Mouse (Mus musculus) heart, postnatal 0 days (tissue): ENCODE measurements around the gene Nsd1. TPM values are rescaled to one million over a fixed set of nuclear protein-coding genes. Genes with fewer than 3 reads are reported as not detected.

ENCODE experiments used
- ATAC-seq: fragments of 200-750 bp; cut with Nextera tagmentation; 2 replicates; pipeline ENCODE4 v1.8.0; 2017; ENCODE audit warnings: low read depth, moderate number of reproducible peaks, moderate library complexity; ENCODE audit not compliant: insufficient read depth
- DNase-seq: peaks from one replicate; pipeline ENCODE4 v3.0.0-alpha.2; 2016; ENCODE audit warnings: low spot score
- H3K27ac ChIP-seq: fragments of 300-500 bp; sonication (generic); 2 replicates; pipeline ENCODE4 v1.5.1; 2014; ENCODE audit warnings: low read depth, mild to moderate bottlenecking
- H3K27me3 ChIP-seq: fragments of 300-500 bp; sonication (generic); 2 replicates; pipeline ENCODE4 v1.6.1; 2014; ENCODE audit warnings: low read length, mixed read lengths; ENCODE audit not compliant: control insufficient read depth, insufficient read depth
- H3K36me3 ChIP-seq: fragments of 300-500 bp; sonication (generic); replicated peaks from 2 replicates; pipeline ENCODE4 v1.6.1; 2014; ENCODE audit warnings: low read length, mixed read lengths; ENCODE audit not compliant: control insufficient read depth, insufficient read depth
- H3K4me1 ChIP-seq: fragments of 300-500 bp; sonication (generic); 2 replicates; pipeline ENCODE4 v1.6.1; 2014; ENCODE audit warnings: antibody characterized with exemption; ENCODE audit not compliant: control insufficient read depth, insufficient read depth
- H3K4me2 ChIP-seq: fragments of 300-500 bp; sonication (generic); 2 replicates; pipeline ENCODE4 v1.6.1; 2014; ENCODE audit warnings: low read depth, mild to moderate bottlenecking, low read length, moderate library complexity
- H3K4me3 ChIP-seq: fragments of 300-500 bp; sonication (generic); 2 replicates; pipeline ENCODE4 v1.5.1; 2014; ENCODE audit warnings: low read depth, low read length
- H3K9ac ChIP-seq: fragments of 300-500 bp; sonication (generic); replicated peaks from 2 replicates; pipeline ENCODE4 v1.6.1; 2014; ENCODE audit warnings: low read depth, low read length, mixed read lengths
- H3K9me3 ChIP-seq: fragments of 300-500 bp; sonication (generic); replicated peaks from 2 replicates; pipeline ENCODE4 v1.6.1; 2016; ENCODE audit warnings: low read length; ENCODE audit not compliant: control insufficient read depth
- CTCF ChIP-seq: IDR thresholded peaks from 2 replicates; pipeline ENCODE4 v1.5.1; 2016; ENCODE audit warnings: antibody characterized with exemption, control low read depth, low read depth
- EP300 ChIP-seq: IDR thresholded peaks from 2 replicates; pipeline ENCODE4 v1.6.1; 2016; ENCODE audit warnings: antibody characterized with exemption, low read depth
- WGBS: fragments of 180-500 bp; shearing (Covaris S2); extraction: QIAGEN DNeasy Blood & Tissue Kit; methylation state at CpG from one replicate; pipeline ENCODE4 v1.1.7; 2014; 5-methylcytosine and 5-hydroxymethylcytosine counted together
- polyA plus RNA-seq: library from polyadenylated mRNA; unstranded; fragments of >200 nt; fragmentation: Nextera tagmentation; extraction: Ambion mirVana; gene quantifications from 2 replicates; pipeline ENCODE4 v1.2.1, GENCODE M21; 2015
- total RNA-seq: library from RNA; depleted of rRNA; stranded (reverse); fragments of >200 nt; gene quantifications from 2 replicates; pipeline ENCODE4 v1.2.3, GENCODE M21; 2014; ENCODE audit warnings: low replicate concordance

The Nsd1 gene
- total and polyA plus RNA-seq, 2 experiments from 2014 or later, result 45.4 to 75.1 TPM

- no peak overlapping the region for H3K4me2 ChIP-seq
- no peak overlapping the region for H3K27ac ChIP-seq
- peaks cover 48% of the 10 kb centered on the region for H3K36me3 ChIP-seq
- H3K27me3 ChIP-seq, result no peaks in the 10 kb centered on the region
- TF ChIP-seq EP300 (no peak), CTCF (no peak)
- no peak overlapping the region for H3K4me3 ChIP-seq
- ATAC-seq (no peak), DNase-seq (no peak)
- no peak overlapping the region for H3K9ac ChIP-seq
- H3K4me1 ChIP-seq, result no peaks in the 10 kb centered on the region
- no peaks in the 10 kb centered on the region for H3K9me3 ChIP-seq
Observed at GRCm38 (mm10) chr13:55262096-55262495, 52.5 kb downstream of the Nsd1 start.

GRCm38 (mm10) chr13:55277203-55277602, 67.6 kb downstream of the Nsd1 start:
- DNase-seq (no peak), ATAC-seq (no peak)
- Histone ChIP-seq H3K27ac (no peak overlapping the region), H3K4me1 (no peaks in the 10 kb centered on the region), H3K9ac (no peak overlapping the region), H3K9me3 (no peaks in the 10 kb centered on the region), H3K36me3 (peaks cover 72% of the 10 kb centered on the region), H3K27me3 (no peaks in the 10 kb centered on the region), H3K4me2 (no peak overlapping the region), H3K4me3 (no peak overlapping the region)
- WGBS, result 89% methylated on average over 5 of the region's 5 CpGs
- TF ChIP-seq CTCF, result no peak
- TF ChIP-seq EP300, result no peak

DNA sequence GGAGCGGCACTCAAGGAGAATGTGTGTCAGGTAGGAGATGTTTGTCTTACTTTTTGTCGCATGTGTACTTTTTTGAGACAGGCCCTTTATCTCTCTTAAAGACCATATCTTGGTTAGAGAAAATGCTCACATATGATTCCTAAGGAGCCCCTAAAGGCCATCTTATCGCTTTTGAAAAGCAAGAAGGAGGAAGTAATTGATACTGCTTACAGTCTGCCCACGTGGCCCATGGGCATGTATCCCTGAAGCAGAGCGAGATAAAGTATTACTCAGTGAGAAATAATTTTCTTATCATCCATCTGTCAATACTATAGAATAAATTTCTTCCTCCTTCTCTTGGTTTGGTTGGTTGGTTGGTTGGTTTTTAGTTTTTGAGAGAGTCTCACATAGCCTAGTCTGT, 68.1 kb downstream of the Nsd1 start:
- TF ChIP-seq EP300, result no peak
- TF ChIP-seq CTCF, result no peak
- Histone ChIP-seq H3K9me3 (no peaks in the 10 kb centered on the region), H3K36me3 (peaks cover 73% of the 10 kb centered on the region), H3K9ac (no peak overlapping the region), H3K4me3 (no peak overlapping the region), H3K27me3 (no peaks in the 10 kb centered on the region), H3K4me1 (no peaks in the 10 kb centered on the region), H3K4me2 (no peak overlapping the region), H3K27ac (no peak overlapping the region)
- DNase-seq (no peak), ATAC-seq (no peak)
- WGBS, result 74% methylated on average over 5 of the region's 5 CpGs

DNA sequence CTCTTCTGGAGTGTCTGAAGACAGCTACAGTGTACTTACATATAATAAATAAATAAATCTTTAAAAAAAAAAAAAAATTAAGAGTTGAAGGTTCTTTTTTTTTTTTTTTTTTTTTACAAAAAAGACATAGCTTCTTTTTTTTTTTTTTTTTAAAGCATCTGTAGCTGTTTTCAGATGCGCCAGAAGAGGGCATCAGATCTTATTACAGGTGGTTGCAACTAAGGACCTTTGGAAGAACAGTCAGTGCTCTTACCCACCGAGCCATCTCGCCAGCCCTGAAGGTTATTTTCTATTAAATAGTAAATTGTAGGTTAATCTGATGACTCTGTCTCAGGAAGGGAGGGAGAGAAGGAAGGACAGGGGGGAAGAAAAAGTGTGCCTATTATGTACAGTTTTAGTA, 79.3 kb downstream of the Nsd1 start:
- H3K4me1 ChIP-seq, result no peaks in the 10 kb centered on the region
- whole genome bisulfite sequencing, result 79% methylated on average over 3 of the region's 3 CpGs
- no peak overlapping the region for H3K27ac ChIP-seq
- H3K4me3 ChIP-seq, result no peak overlapping the region
- no peaks in the 10 kb centered on the region for H3K27me3 ChIP-seq
- no peak overlapping the region for H3K9ac ChIP-seq
- no peak overlapping the region for H3K4me2 ChIP-seq
- H3K36me3 ChIP-seq, result peaks cover 83% of the 10 kb centered on the region
- DNase-seq, result peak; percentile 15
- TF ChIP-seq EP300, result no peak
- no peak for TF ChIP-seq CTCF
- no peaks in the 10 kb centered on the region for H3K9me3 ChIP-seq
- no peak for ATAC-seq

GRCm38 (mm10) chr13:55296760-55297159, 87.2 kb downstream of the Nsd1 start:
- peaks cover 88% of the 10 kb centered on the region for H3K36me3 ChIP-seq
- no peaks in the 10 kb centered on the region for H3K27me3 ChIP-seq
- H3K4me1 ChIP-seq, result no peaks in the 10 kb centered on the region
- WGBS, result 87% methylated on average over 1 of the region's 1 CpGs
- H3K4me2 ChIP-seq, result no peak overlapping the region
- H3K27ac ChIP-seq, result no peak overlapping the region
- no peak overlapping the region for H3K4me3 ChIP-seq
- ATAC-seq (no peak), DNase-seq (no peak)
- H3K9ac ChIP-seq, result no peak overlapping the region
- TF ChIP-seq CTCF, result no peak
- TF ChIP-seq EP300, result no peak
- H3K9me3 ChIP-seq, result no peaks in the 10 kb centered on the region

DNA sequence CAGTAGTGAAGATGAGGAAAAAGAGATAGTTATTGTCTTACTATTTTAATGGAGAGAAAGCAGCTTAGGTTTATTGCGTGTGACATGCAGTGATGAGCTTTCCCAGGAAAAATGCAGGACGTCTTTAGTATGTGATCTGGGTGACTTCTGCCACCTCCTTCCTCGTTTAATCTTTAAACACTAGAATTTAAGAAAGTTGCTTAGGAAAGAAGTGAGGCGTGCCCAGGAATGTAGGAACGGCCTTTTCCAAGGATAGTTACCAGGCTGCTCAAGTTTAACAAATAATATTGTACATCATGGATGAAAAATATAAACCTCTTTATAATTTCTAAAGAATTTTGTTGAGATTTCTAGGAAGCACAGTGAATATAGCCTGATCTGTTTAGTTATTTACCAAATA, 91.3 kb downstream of the Nsd1 start:
- DNase-seq, result no peak
- no peaks in the 10 kb centered on the region for H3K4me1 ChIP-seq
- H3K36me3 ChIP-seq, result peaks cover 84% of the 10 kb centered on the region
- no peak for TF ChIP-seq CTCF
- TF ChIP-seq EP300, result no peak
- WGBS, result 87% methylated on average over 5 of the region's 5 CpGs
- H3K4me2 ChIP-seq, result no peak overlapping the region
- H3K9ac ChIP-seq, result no peak overlapping the region
- no peak overlapping the region for H3K27ac ChIP-seq
- H3K4me3 ChIP-seq, result no peak overlapping the region
- no peak for ATAC-seq
- no peaks in the 10 kb centered on the region for H3K9me3 ChIP-seq
- no peaks in the 10 kb centered on the region for H3K27me3 ChIP-seq
